Mouse (Mus musculus) CD4-positive, CD25-positive, alpha-beta regulatory T cell (primary cell): Measurements from ENCODE around the gene Olfr305. TPM values are rescaled to one million over a fixed set of nuclear protein-coding genes. Genes with fewer than 3 reads are reported as not detected.

Experiments used
- polyA plus RNA-seq: library from polyadenylated mRNA; unstranded; fragments of 100-300 nt; shearing (Covaris generic); gene quantifications from one replicate; pipeline ENCODE4 v1.2.1, GENCODE M21; 2017

The Olfr305 gene
- polyA plus RNA-seq: not detected

DNA sequence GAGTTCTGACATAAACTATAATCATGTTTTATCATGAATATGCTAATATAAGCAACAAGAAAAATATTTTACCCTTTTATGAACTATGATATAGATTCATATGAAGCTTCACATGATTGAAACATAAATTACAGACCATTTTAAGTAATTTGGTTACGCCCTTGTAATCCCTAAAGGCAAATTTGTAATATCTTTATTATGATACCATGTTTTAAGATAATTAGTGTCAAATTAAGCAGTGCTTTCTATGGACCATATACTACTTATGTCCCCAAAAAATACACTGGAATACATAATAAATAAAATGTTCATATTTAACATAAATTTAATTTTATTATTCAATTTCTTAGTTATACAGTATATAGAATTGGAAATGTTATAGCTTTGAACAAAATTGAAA, at the start of gene Olfr305:
Gene Olfr305 (minus strand): TSS at position 101 of the 400 bp plus-strand sequence.

DNA sequence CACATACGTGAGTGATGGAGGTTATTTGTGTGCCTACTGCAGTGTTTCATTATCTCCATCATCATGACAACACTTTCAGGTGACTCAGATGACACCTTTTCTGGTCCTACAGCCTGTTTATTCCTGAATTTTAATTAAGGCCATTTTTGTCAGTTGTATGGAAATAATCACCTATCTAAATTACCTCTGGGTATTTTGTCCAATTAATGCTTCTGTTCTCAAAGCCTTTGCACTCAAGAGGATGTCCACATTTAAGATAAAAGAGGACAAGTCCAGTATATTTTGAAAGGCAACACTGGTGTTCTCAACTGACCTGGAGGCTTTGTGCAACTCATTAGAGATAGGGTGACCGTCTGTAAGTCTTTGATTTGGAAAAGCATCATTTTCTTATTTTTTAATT, 36.8 kb upstream of the Olfr305 start, which contains the start of gene Olfr301:
Gene Olfr301 (plus strand): TSS at position 301 of the 400 bp plus-strand sequence.

DNA sequence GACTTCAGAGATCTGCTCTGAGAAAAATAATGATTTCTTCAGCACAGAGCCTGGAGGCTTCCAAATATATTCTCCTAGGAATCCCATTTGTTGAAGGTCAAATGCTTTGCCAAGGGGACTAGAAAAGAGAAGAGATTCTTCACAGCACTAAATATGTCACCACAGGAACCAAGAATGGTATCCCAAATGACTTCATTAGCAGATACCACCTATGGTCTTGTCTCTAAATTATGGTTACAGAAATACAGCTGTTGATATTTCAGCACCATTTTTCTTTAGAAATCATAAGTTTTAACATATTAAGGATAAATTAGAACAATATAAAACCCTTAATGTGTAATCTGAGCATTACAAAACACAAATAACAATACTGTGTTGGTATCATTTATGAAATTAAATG, 31.0 kb upstream of the Olfr305 start, which contains the start of gene Olfr303:
Gene Olfr303 (minus strand): TSS at position 101 of the 400 bp plus-strand sequence.

DNA sequence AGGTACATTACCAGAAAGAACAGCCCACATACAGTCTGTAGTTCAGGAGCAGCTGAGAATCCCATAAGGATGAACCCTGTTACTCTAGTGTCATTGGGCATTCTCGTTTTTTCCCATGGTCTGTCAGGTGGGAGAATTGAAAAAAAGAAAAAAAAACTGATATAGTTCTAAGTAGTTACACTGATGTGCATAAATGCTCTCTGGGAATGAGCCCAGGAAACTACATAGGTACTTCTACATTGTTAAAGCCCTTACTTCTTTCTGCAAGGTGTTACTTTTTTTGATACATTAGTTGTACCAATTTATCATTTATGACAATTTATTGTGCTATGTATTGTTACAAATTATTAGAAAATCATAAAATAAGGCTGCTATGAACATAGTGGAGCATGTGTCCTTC, 19.8 kb upstream of the Olfr305 start, which contains the start of gene Olfr304:
Gene Olfr304 (minus strand): TSS at position 101 of the 400 bp plus-strand sequence.

DNA sequence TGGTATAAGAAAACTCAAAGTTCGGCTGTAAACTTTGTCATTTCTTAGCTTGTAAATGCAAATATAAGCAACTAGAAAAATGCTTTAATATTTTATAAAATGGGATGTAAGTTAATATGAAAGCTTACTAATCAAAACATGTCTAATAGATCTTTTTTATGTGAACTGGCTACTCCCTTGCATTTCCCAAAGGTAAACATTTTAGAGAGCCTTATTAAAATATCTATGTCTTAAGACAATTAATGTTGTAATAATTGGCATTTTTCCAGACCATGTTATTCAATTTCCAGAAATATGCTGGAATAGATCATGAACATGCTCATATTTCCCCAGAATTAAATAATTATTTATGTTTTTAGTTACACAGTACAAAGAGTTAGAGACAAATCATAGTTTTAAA, 29.2 kb downstream of the Olfr305 start, which contains the start of gene Olfr307:
Gene Olfr307 (minus strand): TSS at position 101 of the 400 bp plus-strand sequence.

DNA sequence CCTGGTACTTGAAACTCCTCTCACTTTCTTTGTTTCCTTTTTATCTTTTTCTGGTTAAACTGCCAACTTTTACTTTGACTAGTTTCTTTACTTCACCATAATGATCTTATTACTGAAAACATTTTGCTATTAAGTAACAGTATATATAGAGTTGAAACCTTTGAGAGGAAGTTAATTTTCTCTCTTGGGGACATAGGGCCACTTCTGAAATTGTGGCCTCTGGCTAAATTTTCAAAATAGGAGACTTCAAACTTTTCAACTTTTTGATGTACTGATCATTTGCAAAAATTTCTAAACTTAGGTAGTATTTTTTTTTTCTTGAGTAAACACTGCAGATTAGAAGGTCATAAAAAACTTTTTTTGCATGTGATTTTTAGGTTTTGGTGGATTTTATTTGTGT, 41.2 kb downstream of the Olfr305 start, which contains the start of gene Olfr308:
Gene Olfr308 (minus strand): TSS at position 101 of the 400 bp plus-strand sequence.

DNA sequence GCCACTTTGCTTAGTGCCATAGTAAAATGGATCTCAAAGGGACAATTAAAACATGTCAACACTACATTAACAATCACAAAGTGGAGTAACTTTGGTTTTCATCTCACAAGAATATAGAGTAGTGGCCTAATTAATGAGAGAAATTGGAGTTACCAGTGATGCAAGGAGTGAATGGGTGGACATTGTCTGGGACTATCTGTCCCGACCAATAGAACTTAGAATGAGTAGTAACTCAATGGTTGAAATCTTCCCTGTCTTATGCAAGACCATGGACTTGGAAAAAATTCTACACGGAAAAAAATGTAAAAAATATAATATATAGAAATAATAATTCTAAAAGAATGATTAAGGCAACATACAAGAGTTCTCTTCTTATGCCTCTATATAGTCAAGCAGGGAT, 53.1 kb downstream of the Olfr305 start, which contains the start of gene Olfr309:
Gene Olfr309 (minus strand): TSS at position 101 of the 400 bp plus-strand sequence.

Other genes with a start within 250 kb of the Olfr305 start
- gene Vmn2r75, start 195.2 kb downstream of the Olfr305 start, polyA plus RNA-seq: not detected
- gene Vmn2r76, start 120.6 kb downstream of the Olfr305 start, polyA plus RNA-seq: 0.05 TPM
- gene Olfr310, start 89.8 kb downstream of the Olfr305 start, polyA plus RNA-seq: not detected
- not detected for gene Olfr309, start 53.2 kb downstream of the Olfr305 start, polyA plus RNA-seq
- not detected for gene Olfr308, start 41.3 kb downstream of the Olfr305 start, polyA plus RNA-seq
- gene Olfr307, start 29.3 kb downstream of the Olfr305 start, polyA plus RNA-seq: 0.06 TPM
- gene Olfr304, start 19.7 kb upstream of the Olfr305 start, polyA plus RNA-seq: not detected
- gene Olfr303, start 30.9 kb upstream of the Olfr305 start, polyA plus RNA-seq: not detected
- gene Olfr301, start 36.9 kb upstream of the Olfr305 start, polyA plus RNA-seq: not detected
- not detected for gene Olfr299, start 93.0 kb upstream of the Olfr305 start, polyA plus RNA-seq
- not detected for gene Olfr298, start 125.6 kb upstream of the Olfr305 start, polyA plus RNA-seq
- gene Olfr297, start 153.0 kb upstream of the Olfr305 start, polyA plus RNA-seq: not detected
- gene Olfr295, start 216.9 kb upstream of the Olfr305 start, polyA plus RNA-seq: 0.04 TPM
- gene Olfr294, start 249.7 kb upstream of the Olfr305 start, polyA plus RNA-seq: not detected